12 mouse cellular contexts compared by ENCODE assay signal in the genomic region with DNA sequence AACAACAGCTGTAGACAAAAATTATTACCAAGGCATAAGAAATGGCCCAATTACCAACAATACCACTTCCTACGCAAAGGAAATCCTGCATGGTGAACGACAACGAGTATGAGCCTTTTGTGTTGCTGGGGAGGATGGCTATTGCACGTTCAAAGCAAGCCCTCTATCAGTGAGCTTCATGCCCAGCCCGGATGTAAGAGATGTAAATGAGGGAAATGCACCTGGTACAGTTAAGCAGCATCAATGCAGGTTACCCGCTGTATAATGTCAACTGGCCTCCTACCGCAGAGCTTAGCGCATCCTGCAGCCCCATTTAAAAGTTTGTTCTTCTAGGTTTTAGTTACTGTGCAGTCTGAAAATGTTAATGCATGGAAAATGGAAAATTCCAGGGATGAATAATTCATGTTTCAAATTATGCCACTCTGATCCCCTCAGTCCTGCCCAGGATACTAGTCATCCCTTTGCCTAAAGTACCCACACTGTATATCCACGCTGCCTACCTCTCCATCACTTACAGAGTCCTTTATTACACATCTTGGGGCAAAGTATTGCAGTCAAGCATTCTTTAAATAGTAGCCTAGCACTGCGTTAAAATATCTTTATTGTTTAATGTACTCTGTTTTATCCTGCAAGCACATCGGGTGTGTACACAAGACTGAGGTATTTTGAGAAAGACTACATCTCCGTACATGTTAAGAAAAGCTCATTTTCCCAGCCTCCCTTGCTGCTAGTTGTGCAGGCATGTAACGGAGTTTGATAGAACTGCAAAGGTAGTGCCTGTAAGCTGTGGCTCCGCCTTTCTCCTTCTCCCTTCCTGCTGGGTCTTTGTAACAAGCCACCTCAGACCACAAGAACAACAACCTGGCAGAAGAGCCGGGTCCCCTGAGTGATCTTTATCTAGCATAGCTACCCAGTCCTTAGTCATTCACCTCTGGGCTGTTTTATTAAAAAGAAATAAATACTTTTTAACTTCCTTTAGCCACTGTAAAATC. TPM values are rescaled to one million over a fixed set of nuclear protein-coding genes. Genes with fewer than 3 reads are reported as not detected.
A peak's percentile ranks its signal among the peaks of the same experiment; 100 is the strongest.
DNase-seq lines count a peak whose midpoint lies in the region; ATAC-seq and TF ChIP-seq lines count a peak whose summit lies in the region.
"Had no signal": no experiment of that assay in that cellular context is flagged by ENCODE, and none has a peak within 500 bp of the region (broad histone marks: within the 10 kb centered on the region; RNA-seq: fewer than 3 reads in every experiment).

No protein-coding gene starts in this region.

- 0 out of 2 replicates have a peak, but pooled peaks cover 3% of the 10 kb centered on the region for H3K36me3 ChIP-seq in heart, postnatal 0 days (replicated peaks; ENCODE audit: control insufficient read depth, insufficient read depth, low read length)

- no peaks in the 10 kb centered on the region for H3K4me1 ChIP-seq in heart, postnatal 0 days (ENCODE audit: control insufficient read depth, insufficient read depth)

- DNase-seq in heart, postnatal 0 days (ENCODE audit: low spot score): no peak
- no peak for DNase-seq in heart, postnatal 36 days
- peak; percentile 45 for DNase-seq in brain, adult 2 months (ENCODE audit: low read depth, low spot score)
- peak; percentile 29 to 32 for DNase-seq in thymus, postnatal 10 days (ENCODE audit: low spot score in 2 of 2)
- DNase-seq in lung, postnatal 10 days: no peak
- no peak for DNase-seq in adrenal gland, postnatal 25 days
- DNase-seq in left cerebral cortex, postnatal 10 days (ENCODE audit: extremely low spot score in 1 of 2, low spot score in 2 of 2): no peak
- DNase-seq: gastrocnemius, postnatal 14 days; kidney, postnatal 36 days had no signal

- no peaks in the 10 kb centered on the region for H3K9me3 ChIP-seq in heart, postnatal 0 days (replicated peaks; ENCODE audit: control insufficient read depth, low read length)
- H3K9me3 ChIP-seq: limb, embryonic 12.5 days had no signal

- no peak overlapping the region for H3K4me2 ChIP-seq in heart, postnatal 0 days (ENCODE audit: low read depth, low read length)
- H3K4me2 ChIP-seq: limb, embryonic 12.5 days had no signal

- WGBS in heart, postnatal 0 days: 76% methylated on average over 15 of the region's 15 CpGs

- no peak for TF ChIP-seq EP300 in heart, postnatal 0 days (IDR thresholded peaks at IDR 0.05; ENCODE audit: low read depth)

- no peak for TF ChIP-seq CTCF in heart, postnatal 0 days (IDR thresholded peaks at IDR 0.05; ENCODE audit: low read depth)

- H3K4me3 ChIP-seq in heart, postnatal 0 days (ENCODE audit: low read depth, low read length): no peak overlapping the region
- H3K4me3 ChIP-seq: limb, embryonic 12.5 days had no signal

- intact Hi-C loops in heart, postnatal 36 days (cut with DNase I): no loop called here
- intact Hi-C loops in left cerebral cortex, postnatal 10 days (cut with DNase I): no loop called here

- no peak overlapping the region for H3K9ac ChIP-seq in heart, postnatal 0 days (replicated peaks; ENCODE audit: low read depth, low read length)
- H3K9ac ChIP-seq: limb, embryonic 12.5 days had no signal

- peak overlapping the region; percentile 17; the same call in 1 of the 2 replicates for H3K27ac ChIP-seq in heart, postnatal 0 days (ENCODE audit: low read depth)
- H3K27ac ChIP-seq: limb, embryonic 12.5 days had no signal

- no peak for ATAC-seq in heart, postnatal 0 days (ENCODE audit: insufficient read depth, low read depth)
- ATAC-seq in megakaryocyte progenitor cell, adult 5-6 weeks (replicated peaks; ENCODE audit: poor library complexity): peak; percentile 34; the same call in 1 of the 2 replicates

- no peaks in the 10 kb centered on the region for H3K27me3 ChIP-seq in heart, postnatal 0 days (ENCODE audit: control insufficient read depth, insufficient read depth, low read length)
- H3K27me3 ChIP-seq: CH12.LX; limb, embryonic 12.5 days had no signal

RNA-seq across cellular contexts. Expression of gene Gng2, which starts 15.2 kb away (rescaled TPM):
- total RNA-seq in heart, postnatal 0 days (2014; rRNA removed; ENCODE audit: low replicate concordance): 31.8 and 48.0 TPM in 2 replicates
- 47.1 and 56.7 TPM in 2 replicates for polyA plus RNA-seq in heart, postnatal 0 days (2015; fragmentation: Nextera tagmentation; extraction: Ambion mirVana)
- 10 to 100 TPM in 1 of 2 experiments, 1 to 10 TPM in 1; 8.7 to 13.6 TPM for total RNA-seq in heart, postnatal 36 days (2021)
- total RNA-seq in megakaryocyte progenitor cell, adult 5-6 weeks (2015): 47.7 and 53.6 TPM in 2 replicates
- 32.1 and 67.0 TPM in 2 replicates for total RNA-seq in megakaryocyte progenitor cell, adult 5-6 weeks (2017)
- 24.6 and 36.2 TPM in 2 replicates for total RNA-seq in adrenal gland, postnatal 25 days (2021)
- total RNA-seq in left cerebral cortex, postnatal 10 days (2021): 100 to 1,000 TPM; 521 to 543 TPM

Comparison
In these comparisons a context has a peak if more than half of its experiments do, and no peak if none do; other contexts are left out.
1. DNase-seq: peak in brain, adult 2 months (single experiment) and thymus, postnatal 10 days (2 of 2); none in heart, postnatal 0 days (single experiment), heart, postnatal 36 days (0 of 2), lung, postnatal 10 days (single experiment), adrenal gland, postnatal 25 days (single experiment) and left cerebral cortex, postnatal 10 days (0 of 2).
2. RNA of gene Gng2, which starts 15.2 kb away (total RNA-seq): 521 to 543 TPM in left cerebral cortex, postnatal 10 days; 32.1 to 67.0 TPM in megakaryocyte progenitor cell, adult 5-6 weeks, 31.8 to 48.0 TPM in heart, postnatal 0 days, 24.6 to 36.2 TPM in adrenal gland, postnatal 25 days and 8.7 to 13.6 TPM in heart, postnatal 36 days; every median in the first group is over 4 times any median in the second.